Comparison of ENCODE assay signal across 9 mouse cellular contexts in genomic region chr11:75263274-75263963, GRCm38 (mm10).
A peak's percentile ranks its signal among the peaks of the same experiment; 100 is the strongest.
DNase-seq lines count a peak whose midpoint lies in the region; ATAC-seq lines count a peak whose summit lies in the region.
"Had no signal": no experiment of that assay in that cellular context is flagged by ENCODE, and none has a peak within 500 bp of the region (broad histone marks: within the 10 kb centered on the region; RNA-seq: fewer than 3 reads in every experiment).

No protein-coding gene starts in this region.

- no peak for DNase-seq in neural tube, embryonic 10.5 days (ENCODE audit: extremely low spot score, low spot score)
- peak; percentile 57 to 69 for DNase-seq in kidney, postnatal 25 days
- no peak for DNase-seq in right cerebral cortex, postnatal 36 days (ENCODE audit: low spot score in 2 of 2)
- DNase-seq: gastrocnemius, postnatal 36 days had no signal

- H3K4me3 ChIP-seq in neural tube, embryonic 12.5 days: no peak overlapping the region
- H3K4me3 ChIP-seq in heart, embryonic 16.5 days (ENCODE audit: low read length): no peak overlapping the region
- H3K4me3 ChIP-seq in stomach, embryonic 16.5 days (replicated peaks; ENCODE audit: low read length): no peak overlapping the region
- H3K4me3 ChIP-seq: limb, embryonic 13.5 days had no signal

- peaks cover 49% of the 10 kb centered on the region for H3K4me1 ChIP-seq in neural tube, embryonic 12.5 days
- H3K4me1 ChIP-seq in heart, embryonic 16.5 days (ENCODE audit: control insufficient read depth, insufficient read depth, low read length): peaks cover 37% of the 10 kb centered on the region
- peaks cover 13% of the 10 kb centered on the region for H3K4me1 ChIP-seq in stomach, embryonic 16.5 days (ENCODE audit: control insufficient read depth, insufficient read depth, low read length)

- 0 out of 2 replicates have a peak overlapping the region, but pooled peaks have one; percentile 46 for H3K27ac ChIP-seq in neural tube, embryonic 12.5 days
- H3K27ac ChIP-seq in heart, embryonic 16.5 days (ENCODE audit: low read length): peak overlapping the region; percentile 33
- H3K27ac ChIP-seq in stomach, embryonic 16.5 days (ENCODE audit: low read length): peak overlapping the region; percentile 75
- H3K27ac ChIP-seq: limb, embryonic 13.5 days had no signal

- H3K27me3 ChIP-seq in neural tube, embryonic 12.5 days (replicated peaks): no peaks in the 10 kb centered on the region
- H3K27me3 ChIP-seq in heart, embryonic 16.5 days (ENCODE audit: control insufficient read depth, insufficient read depth, low read length): no peaks in the 10 kb centered on the region
- no peaks in the 10 kb centered on the region for H3K27me3 ChIP-seq in stomach, embryonic 16.5 days (ENCODE audit: control insufficient read depth, insufficient read depth, low read length)

- peak; percentile 26; the same call in 1 of the 2 replicates for ATAC-seq in neural tube, embryonic 12.5 days (ENCODE audit: low FRiP score, low read depth)
- ATAC-seq in heart, embryonic 16.5 days (replicated peaks; ENCODE audit: extremely low read depth, insufficient read depth, low FRiP score): no peak
- 0 out of 2 replicates have a peak, but pooled peaks have one; percentile 20 for ATAC-seq in stomach, embryonic 16.5 days (ENCODE audit: insufficient read depth, low FRiP score)
- ATAC-seq in megakaryocyte-erythroid progenitor cell, adult 5-6 weeks (replicated peaks; ENCODE audit: low FRiP score, low TSS enrichment, poor library complexity, severe bottlenecking): no peak

- 52% methylated on average over 15 of the region's 15 CpGs for WGBS in neural tube, embryonic 12.5 days
- WGBS in heart, embryonic 16.5 days: 68% methylated on average over 15 of the region's 15 CpGs
- 56% methylated on average over 15 of the region's 15 CpGs for WGBS in stomach, embryonic 16.5 days

- H3K9me3 ChIP-seq in neural tube, embryonic 12.5 days: no peaks in the 10 kb centered on the region
- H3K9me3 ChIP-seq in heart, embryonic 16.5 days (replicated peaks; ENCODE audit: control insufficient read depth, low read length): no peaks in the 10 kb centered on the region
- H3K9me3 ChIP-seq in stomach, embryonic 16.5 days (replicated peaks; ENCODE audit: control insufficient read depth, low read length): no peaks in the 10 kb centered on the region
- H3K9me3 ChIP-seq: limb, embryonic 13.5 days had no signal

- H3K9ac ChIP-seq in neural tube, embryonic 12.5 days: no peak overlapping the region
- H3K9ac ChIP-seq in heart, embryonic 16.5 days (ENCODE audit: low read length): no peak overlapping the region
- peak overlapping the region; percentile 28; the same call in 1 of the 2 replicates for H3K9ac ChIP-seq in stomach, embryonic 16.5 days (ENCODE audit: low read length)
- H3K9ac ChIP-seq: limb, embryonic 13.5 days had no signal

- H3K4me2 ChIP-seq in neural tube, embryonic 12.5 days (replicated peaks): no peak overlapping the region
- H3K4me2 ChIP-seq in heart, embryonic 16.5 days (ENCODE audit: low read depth, low read length): no peak overlapping the region
- no peak overlapping the region for H3K4me2 ChIP-seq in stomach, embryonic 16.5 days (ENCODE audit: low read depth, low read length)
- H3K4me2 ChIP-seq: limb, embryonic 13.5 days had no signal

- H3K36me3 ChIP-seq in neural tube, embryonic 12.5 days: no peaks in the 10 kb centered on the region
- no peaks in the 10 kb centered on the region for H3K36me3 ChIP-seq in heart, embryonic 16.5 days (ENCODE audit: control insufficient read depth, insufficient read depth)
- H3K36me3 ChIP-seq in stomach, embryonic 16.5 days (ENCODE audit: control insufficient read depth, insufficient read depth, low read length): no peaks in the 10 kb centered on the region
- H3K36me3 ChIP-seq: limb, embryonic 13.5 days had no signal

Comparison
In these comparisons a context has a peak if more than half of its experiments do, and no peak if none do; other contexts are left out.
1. ATAC-seq: peak in neural tube, embryonic 12.5 days (single experiment) and stomach, embryonic 16.5 days (single experiment); none in heart, embryonic 16.5 days (single experiment) and megakaryocyte-erythroid progenitor cell, adult 5-6 weeks (single experiment).
2. DNase-seq: peak in kidney, postnatal 25 days (2 of 2); none in neural tube, embryonic 10.5 days (single experiment) and right cerebral cortex, postnatal 36 days (0 of 2).
3. Peak in every context shown above with its lines, with median percentiles within 50 percentile points of each other: H3K27ac ChIP-seq.